Mouse (Mus musculus) lung, adult 2 months (tissue): ENCODE measurements around the gene Rxfp4.

Experiments used
- CTCF ChIP-seq: fragments of 200-500 bp; IDR thresholded peaks from 2 replicates; pipeline ENCODE4 v1.5.1; 2011; ENCODE audit warnings: mild to moderate bottlenecking, low read length, control low read depth; ENCODE audit not compliant: insufficient read depth
- POLR2A ChIP-seq: fragments of 200-500 bp; IDR thresholded peaks from 2 replicates; pipeline ENCODE4 v1.6.1; 2011; ENCODE audit warnings: low read depth, mild to moderate bottlenecking, control low read depth, low read length, borderline replicate concordance; ENCODE audit errors: extremely low read depth

- no peak for TF ChIP-seq POLR2A
- TF ChIP-seq CTCF, result no peak
Observed at GRCm38 (mm10) chr3:88635506-88636275, 17.3 kb downstream of the Rxfp4 start.
